Mouse (Mus musculus) bone marrow macrophage, adult 2 months (primary cell): ENCODE results near the gene Prss16.

Experiments used
- CTCF ChIP-seq: IDR thresholded peaks from 2 replicates; pipeline ENCODE4 v1.5.1; 2012; ENCODE audit warnings: low read depth, mild to moderate bottlenecking, low read length, moderate library complexity
- POLR2A ChIP-seq: IDR thresholded peaks from 2 replicates; pipeline ENCODE4 v1.6.1; 2012; ENCODE audit warnings: mild to moderate bottlenecking, low read depth, low read length, borderline replicate concordance

DNA sequence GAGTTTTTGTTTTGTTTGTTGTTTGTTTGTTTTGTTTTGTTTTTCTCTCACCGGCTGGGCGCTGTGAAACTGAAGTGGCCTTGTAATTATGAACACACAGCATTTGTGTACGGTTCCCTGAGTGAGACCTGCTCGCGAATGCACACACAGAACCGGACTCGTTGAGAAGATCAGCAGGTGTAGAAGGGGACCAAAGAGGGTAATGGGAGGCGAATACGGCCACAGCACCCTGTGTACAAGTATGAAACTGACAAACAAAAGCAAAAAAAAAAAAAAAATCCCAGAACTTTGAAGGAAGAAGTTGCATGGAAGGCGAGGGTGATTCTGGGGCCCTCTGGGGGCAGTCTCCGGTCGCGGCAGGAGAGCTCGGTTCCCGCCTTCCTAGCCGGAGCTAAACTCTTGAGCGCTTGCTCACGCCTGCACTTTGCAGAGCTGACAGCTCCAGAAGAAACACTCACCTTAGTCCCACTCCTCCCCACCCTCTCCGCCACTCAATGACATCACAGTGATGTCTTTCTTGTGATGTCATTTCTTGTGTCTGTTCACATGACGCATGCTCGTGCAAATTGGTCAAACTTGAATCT lies 14.1 kb downstream of the Prss16 start:
- TF ChIP-seq CTCF (no peak), POLR2A (no peak)
